20 mouse cellular contexts compared by ENCODE assay signal in genomic region chr1:71811196-71811788, GRCm38 (mm10).
A peak's percentile ranks its signal among the peaks of the same experiment; 100 is the strongest.
DNase-seq lines count a peak whose midpoint lies in the region; ATAC-seq and TF ChIP-seq lines count a peak whose summit lies in the region.
"Had no signal": no experiment of that assay in that cellular context is flagged by ENCODE, and none has a peak within 500 bp of the region (broad histone marks: within the 10 kb centered on the region; RNA-seq: fewer than 3 reads in every experiment).

No protein-coding gene starts in this region.

- no peaks in the 10 kb centered on the region for H3K36me3 ChIP-seq in heart, embryonic 10.5 days
- no peaks in the 10 kb centered on the region for H3K36me3 ChIP-seq in CH12.LX (replicated peaks in 1 of 2; ENCODE audit: control insufficient read depth in 1 of 2, insufficient read depth in 1 of 2, low read length in 1 of 2)
- no peaks in the 10 kb centered on the region for H3K36me3 ChIP-seq in hindbrain, embryonic 12.5 days
- H3K36me3 ChIP-seq in midbrain, embryonic 10.5 days = no peaks in the 10 kb centered on the region
- H3K36me3 ChIP-seq: embryonic facial prominence, embryonic 10.5 days; heart, embryonic 15.5 days; hindbrain, embryonic 10.5 days; hindbrain, embryonic 15.5 days had no signal

- intact Hi-C loops in heart, postnatal 36 days (cut with DNase I) = no loop called here

- peak; percentile 34; the same call in 1 of the 2 replicates for TF ChIP-seq EP300 in CH12.LX (IDR thresholded peaks at IDR 0.05; ENCODE audit: low read length)

- no peak overlapping the region for H3K27ac ChIP-seq in heart, embryonic 10.5 days
- no peak overlapping the region for H3K27ac ChIP-seq in CH12.LX (ENCODE audit: insufficient read depth, low read depth)
- no peak overlapping the region for H3K27ac ChIP-seq in hindbrain, embryonic 12.5 days
- H3K27ac ChIP-seq in midbrain, embryonic 10.5 days (replicated peaks) = no peak overlapping the region
- H3K27ac ChIP-seq: embryonic facial prominence, embryonic 10.5 days; forebrain, embryonic 13.5 days; heart, embryonic 15.5 days; hindbrain, embryonic 10.5 days; hindbrain, embryonic 15.5 days had no signal

- TF ChIP-seq CTCF in CH12.LX (conservative IDR thresholded peaks at IDR 0.05 in 1 of 2, IDR thresholded peaks at IDR 0.05 in 1 of 2; ENCODE audit: low read depth in 2 of 2, low read length in 2 of 2) = no peak

- TF ChIP-seq POLR2A in CH12.LX (IDR thresholded peaks at IDR 0.05; ENCODE audit: low read depth, low read length) = no peak

- ATAC-seq in megakaryocyte progenitor cell, adult 5-6 weeks (replicated peaks; ENCODE audit: poor library complexity) = peak; percentile 37
- no peak for ATAC-seq in hindbrain, embryonic 12.5 days (ENCODE audit: low FRiP score)
- ATAC-seq: forebrain, embryonic 13.5 days; forebrain, postnatal 0 days had no signal

- H3K4me2 ChIP-seq in CH12.LX (ENCODE audit: insufficient read depth, low read depth, poor library complexity, severe bottlenecking) = no peak overlapping the region
- H3K4me2 ChIP-seq in hindbrain, embryonic 12.5 days (replicated peaks) = no peak overlapping the region
- H3K4me2 ChIP-seq: forebrain, embryonic 13.5 days; heart, embryonic 11.5 days; heart, embryonic 15.5 days; hindbrain, embryonic 15.5 days had no signal

- H3K4me3 ChIP-seq in heart, embryonic 10.5 days = no peak overlapping the region
- H3K4me3 ChIP-seq in CH12.LX (replicated peaks in 1 of 3; ENCODE audit: low read depth in 2 of 3, low read length in 2 of 3, poor library complexity in 1 of 3) = no peak overlapping the region
- no peak overlapping the region for H3K4me3 ChIP-seq in hindbrain, embryonic 12.5 days
- H3K4me3 ChIP-seq in midbrain, embryonic 10.5 days = no peak overlapping the region
- H3K4me3 ChIP-seq: embryonic facial prominence, embryonic 10.5 days; forebrain, embryonic 13.5 days; heart, embryonic 15.5 days; hindbrain, embryonic 10.5 days; hindbrain, embryonic 15.5 days had no signal

- no peaks in the 10 kb centered on the region for H3K9me3 ChIP-seq in heart, embryonic 10.5 days
- no peaks in the 10 kb centered on the region for H3K9me3 ChIP-seq in CH12.LX (replicated peaks; ENCODE audit: low read length)
- H3K9me3 ChIP-seq in hindbrain, embryonic 12.5 days (replicated peaks) = no peaks in the 10 kb centered on the region
- no peaks in the 10 kb centered on the region for H3K9me3 ChIP-seq in midbrain, embryonic 10.5 days (replicated peaks)
- H3K9me3 ChIP-seq: embryonic facial prominence, embryonic 10.5 days; forebrain, embryonic 13.5 days; heart, embryonic 15.5 days; hindbrain, embryonic 10.5 days; hindbrain, embryonic 15.5 days had no signal

- H3K79me2 ChIP-seq in CH12.LX (replicated peaks; ENCODE audit: control insufficient read depth, extremely low read depth, insufficient read depth, poor library complexity, severe bottlenecking) = no peaks in the 10 kb centered on the region

- dilution Hi-C loops in CH12.LX (cut with MboI; ENCODE audit: extremely low pct_ligation_motif_present, extremely low pct_unique_long_range_greater_than_20kb, low sequenced_read_pairs) = no loop called here

- peak; percentile 16 for DNase-seq in heart, embryonic 10.5 days (ENCODE audit: low spot score)
- no peak for DNase-seq in heart, postnatal 36 days
- DNase-seq in CH12.LX (ENCODE audit: extremely low read depth) = peak; percentile 3
- DNase-seq in retina, postnatal 1 day = no peak
- no peak for DNase-seq in midbrain, embryonic 10.5 days (ENCODE audit: low spot score)
- DNase-seq: adrenal gland, adult 2 months; adrenal gland, postnatal 25 days; cerebellum, adult 2 months; cerebellum, postnatal 14 days; forebrain, postnatal 0 days; gastrocnemius, postnatal 14 days; heart, postnatal 14 days had no signal

- 87% methylated on average over 11 of the region's 11 CpGs for WGBS in heart, embryonic 10.5 days
- WGBS in hindbrain, embryonic 12.5 days = 92% methylated on average over 11 of the region's 11 CpGs
- WGBS in midbrain, embryonic 10.5 days = 92% methylated on average over 11 of the region's 11 CpGs

- in situ Hi-C loops in CH12.LX (cut with MboI; ENCODE audit: low pct_ligation_motif_present, low pct_unique_long_range_greater_than_20kb, low sequenced_read_pairs) = no loop called here

- no peaks in the 10 kb centered on the region for H3K4me1 ChIP-seq in heart, embryonic 10.5 days
- peaks cover 0 to 3% of the 10 kb centered on the region in 2 experiments; a peak in 1 of 4 replicates for H3K4me1 ChIP-seq in CH12.LX (ENCODE audit: control insufficient read depth in 1 of 2, insufficient read depth in 2 of 2)
- no peaks in the 10 kb centered on the region for H3K4me1 ChIP-seq in hindbrain, embryonic 12.5 days
- no peaks in the 10 kb centered on the region for H3K4me1 ChIP-seq in midbrain, embryonic 10.5 days
- H3K4me1 ChIP-seq: embryonic facial prominence, embryonic 10.5 days; forebrain, embryonic 13.5 days; hindbrain, embryonic 10.5 days had no signal

- TF ChIP-seq RAD21 in CH12.LX (IDR thresholded peaks at IDR 0.05; ENCODE audit: low read depth, low read length) = no peak

- H3K9ac ChIP-seq in CH12.LX (ENCODE audit: insufficient read depth, low read depth) = no peak overlapping the region
- no peak overlapping the region for H3K9ac ChIP-seq in hindbrain, embryonic 12.5 days
- H3K9ac ChIP-seq: forebrain, embryonic 13.5 days; forebrain, postnatal 0 days; heart, embryonic 15.5 days; hindbrain, embryonic 15.5 days had no signal

- no peaks in the 10 kb centered on the region for H3K27me3 ChIP-seq in heart, embryonic 10.5 days (ENCODE audit: insufficient read depth, poor library complexity, severe bottlenecking)
- H3K27me3 ChIP-seq in CH12.LX (replicated peaks) = no peaks in the 10 kb centered on the region
- no peaks in the 10 kb centered on the region for H3K27me3 ChIP-seq in hindbrain, embryonic 12.5 days
- no peaks in the 10 kb centered on the region for H3K27me3 ChIP-seq in midbrain, embryonic 10.5 days (ENCODE audit: low read depth, poor library complexity, severe bottlenecking)
- H3K27me3 ChIP-seq: forebrain, embryonic 13.5 days; heart, embryonic 15.5 days; hindbrain, embryonic 15.5 days had no signal

TF ChIP-seq in CH12.LX, 34 proteins besides CTCF, POLR2A, EP300 and RAD21:
- TF ChIP-seq IRF4 (IDR thresholded peaks at IDR 0.05; ENCODE audit: low read depth, low read length) (peak; percentile 26; the same call in 1 of the 2 replicates), POLR2AphosphoS2 (IDR thresholded peaks at IDR 0.05; ENCODE audit: low read depth, low read length) (no peak)

Comparison
In these comparisons a context has a peak if more than half of its experiments do, and no peak if none do; other contexts are left out.
1. DNase-seq: peak in heart, embryonic 10.5 days (single experiment) and CH12.LX (single experiment); none in heart, postnatal 36 days (0 of 2), retina, postnatal 1 day (single experiment) and midbrain, embryonic 10.5 days (single experiment).